Mouse (Mus musculus) lung, postnatal 0 days (tissue): ENCODE measurements around the gene Fbxo10. TPM values are rescaled to one million over a fixed set of nuclear protein-coding genes. Genes with fewer than 3 reads are reported as not detected.
"Not testable (repeated sequence)": the region's sequence is repeated elsewhere in the genome, so short reads cannot be mapped to it uniquely, and the experiment has no call there.

Experiments
- ATAC-seq: fragments of 200-750 bp; cut with Nextera tagmentation; 2 replicates; pipeline ENCODE4 v1.8.0; 2017; ENCODE audit warnings: moderate library complexity
- DNase-seq: peaks from one replicate; pipeline ENCODE4 v3.0.0-alpha.2; 2016; ENCODE audit warnings: low spot score
- H3K27ac ChIP-seq: fragments of 300-500 bp; sonication (generic); 2 replicates; pipeline ENCODE4 v1.5.1; 2014; ENCODE audit warnings: antibody characterized with exemption, mild to moderate bottlenecking, low read length, mixed read lengths
- H3K27me3 ChIP-seq: fragments of 300-500 bp; sonication (generic); replicated peaks from 2 replicates; pipeline ENCODE4 v1.6.1; 2014; ENCODE audit warnings: low read length, mixed read lengths; ENCODE audit not compliant: insufficient read depth
- H3K36me3 ChIP-seq: fragments of 300-500 bp; sonication (generic); 2 replicates; pipeline ENCODE4 v1.6.1; 2014; ENCODE audit warnings: low read length, mixed read lengths; ENCODE audit not compliant: insufficient read depth
- H3K4me1 ChIP-seq: fragments of 300-500 bp; sonication (generic); 2 replicates; pipeline ENCODE4 v1.6.1; 2014; ENCODE audit warnings: antibody characterized with exemption, low read depth, low read length, mixed read lengths; ENCODE audit not compliant: insufficient read depth
- H3K4me2 ChIP-seq: fragments of 300-500 bp; sonication (generic); replicated peaks from 2 replicates; pipeline ENCODE4 v1.6.1; 2014; ENCODE audit warnings: low read depth, mild to moderate bottlenecking, low read length, moderate library complexity, mixed read lengths
- H3K4me3 ChIP-seq: fragments of 300-500 bp; sonication (generic); 2 replicates; pipeline ENCODE4 v1.5.1; 2014; ENCODE audit warnings: low read depth, low read length
- H3K9ac ChIP-seq: fragments of 300-500 bp; sonication (generic); replicated peaks from 2 replicates; pipeline ENCODE4 v1.6.1; 2014; ENCODE audit warnings: low read depth, mild to moderate bottlenecking
- H3K9me3 ChIP-seq: fragments of 300-500 bp; sonication (generic); 2 replicates; pipeline ENCODE4 v1.6.1; 2016; ENCODE audit warnings: low read length, mixed read lengths
- CTCF ChIP-seq: IDR thresholded peaks from 2 replicates; pipeline ENCODE4 v1.5.1; 2016; ENCODE audit warnings: antibody characterized with exemption, mild to moderate bottlenecking
- EP300 ChIP-seq: IDR thresholded peaks from 2 replicates; pipeline ENCODE4 v1.6.1; 2016; ENCODE audit warnings: antibody characterized with exemption, mild to moderate bottlenecking, control low read depth
- WGBS: fragments of 180-500 bp; shearing (Covaris S2); extraction: QIAGEN DNeasy Blood & Tissue Kit; methylation state at CpG from one replicate; pipeline ENCODE4 v1.1.7; 2014; 5-methylcytosine and 5-hydroxymethylcytosine counted together
- polyA plus RNA-seq: library from polyadenylated mRNA; unstranded; fragments of >200 nt; fragmentation: Nextera tagmentation; extraction: Ambion mirVana; gene quantifications from 2 replicates; pipeline ENCODE4 v1.2.1, GENCODE M21; 2015

The Fbxo10 gene
- polyA plus RNA-seq, 1 experiment from 2014 or later, result 5.9 TPM

GRCm38 (mm10) chr4:45038879-45039278 lies 45.5 kb downstream of the Fbxo10 start:
- H3K4me2 ChIP-seq, H3K4me3 ChIP-seq, H3K9me3 ChIP-seq, H3K27me3 ChIP-seq, H3K27ac ChIP-seq, H3K9ac ChIP-seq, H3K4me1 ChIP-seq, ATAC-seq, H3K36me3 ChIP-seq: not testable (repeated sequence)
- DNase-seq, result peak; percentile 21
- 65% methylated on average over 8 of the region's 8 CpGs for whole genome bisulfite sequencing
- TF ChIP-seq CTCF, result peak; percentile 46

- DNase-seq (peak; percentile 49), ATAC-seq (peak; percentile 45)
- H3K4me1 ChIP-seq, result 0 out of 2 replicates have a peak, but pooled peaks cover 3% of the 10 kb centered on the region
- 79% methylated on average over 13 of the region's 13 CpGs for WGBS
- no peak overlapping the region for H3K27ac ChIP-seq
- H3K9ac ChIP-seq, result no peak overlapping the region
- H3K9me3 ChIP-seq, result no peaks in the 10 kb centered on the region
- TF ChIP-seq CTCF (no peak), EP300 (no peak)
- peaks cover 1% of the 10 kb centered on the region; the same call in 1 of the 2 replicates for H3K36me3 ChIP-seq
- H3K4me3 ChIP-seq, result no peak overlapping the region
- H3K4me2 ChIP-seq, result no peak overlapping the region
- no peaks in the 10 kb centered on the region for H3K27me3 ChIP-seq
These were observed 46.7 kb downstream of the Fbxo10 start for GRCm38 (mm10) chr4:45037455-45038410.

- Histone ChIP-seq H3K4me3 (no peak overlapping the region), H3K4me1 (0 out of 2 replicates have a peak, but pooled peaks cover 3% of the 10 kb centered on the region), H3K9ac (no peak overlapping the region), H3K36me3 (peaks cover 3% of the 10 kb centered on the region; the same call in 1 of the 2 replicates), H3K4me2 (no peak overlapping the region), H3K9me3 (no peaks in the 10 kb centered on the region), H3K27ac (no peak overlapping the region), H3K27me3 (no peaks in the 10 kb centered on the region)
- WGBS, result 82% methylated on average over 5 of the region's 5 CpGs
- no peak for TF ChIP-seq EP300
- no peak for TF ChIP-seq CTCF
- DNase-seq (no peak), ATAC-seq (no peak)
These were observed 47.8 kb downstream of the Fbxo10 start for GRCm38 (mm10) chr4:45036571-45036970.

GRCm38 (mm10) chr4:45036048-45036447 lies 48.4 kb downstream of the Fbxo10 start:
- H3K4me1 ChIP-seq, result 0 out of 2 replicates have a peak, but pooled peaks cover 3% of the 10 kb centered on the region
- H3K27me3 ChIP-seq, result no peaks in the 10 kb centered on the region
- peaks cover 3% of the 10 kb centered on the region; the same call in 1 of the 2 replicates for H3K36me3 ChIP-seq
- H3K9me3 ChIP-seq, result no peaks in the 10 kb centered on the region
- no peak overlapping the region for H3K4me2 ChIP-seq
- DNase-seq, result no peak
- no peak overlapping the region for H3K4me3 ChIP-seq
- TF ChIP-seq EP300 (no peak), CTCF (no peak)
- WGBS, result 85% methylated on average over 10 of the region's 10 CpGs
- ATAC-seq, result no peak
- H3K9ac ChIP-seq, result no peak overlapping the region
- H3K27ac ChIP-seq, result no peak overlapping the region

GRCm38 (mm10) chr4:45034693-45035628 lies 49.4 kb downstream of the Fbxo10 start:
- DNase-seq, result peak; percentile 23
- H3K4me1 ChIP-seq, result 0 out of 2 replicates have a peak, but pooled peaks cover 3% of the 10 kb centered on the region
- H3K27ac ChIP-seq, result no peak overlapping the region
- H3K4me3 ChIP-seq, result no peak overlapping the region
- peaks cover 3% of the 10 kb centered on the region; the same call in 1 of the 2 replicates for H3K36me3 ChIP-seq
- no peaks in the 10 kb centered on the region for H3K27me3 ChIP-seq
- 54% methylated on average over 16 of the region's 16 CpGs for WGBS
- no peaks in the 10 kb centered on the region for H3K9me3 ChIP-seq
- 0 out of 2 replicates have a peak, but pooled peaks have one; percentile 29 for ATAC-seq
- no peak overlapping the region for H3K4me2 ChIP-seq
- H3K9ac ChIP-seq, result no peak overlapping the region
- no peak for TF ChIP-seq CTCF
- TF ChIP-seq EP300, result no peak

GRCm38 (mm10) chr4:45032586-45032985 lies 51.8 kb downstream of the Fbxo10 start:
- H3K4me2 ChIP-seq, result no peak overlapping the region
- H3K9me3 ChIP-seq, result no peaks in the 10 kb centered on the region
- no peaks in the 10 kb centered on the region for H3K27me3 ChIP-seq
- H3K4me1 ChIP-seq, result 0 out of 2 replicates have a peak, but pooled peaks cover under 1% of the 10 kb centered on the region
- DNase-seq (no peak), ATAC-seq (no peak)
- peaks cover 3% of the 10 kb centered on the region; the same call in 1 of the 2 replicates for H3K36me3 ChIP-seq
- TF ChIP-seq EP300 (no peak), CTCF (no peak)
- H3K27ac ChIP-seq, result no peak overlapping the region
- no peak overlapping the region for H3K4me3 ChIP-seq
- WGBS, result 83% methylated on average over 9 of the region's 9 CpGs
- H3K9ac ChIP-seq, result no peak overlapping the region
